Mouse (Mus musculus) gastrocnemius, adult 2 months (tissue): ENCODE measurements around the gene Epha6. TPM values are rescaled to one million over a fixed set of nuclear protein-coding genes. Genes with fewer than 3 reads are reported as not detected.

Experiments used
- DNase-seq: peaks from one replicate; pipeline ENCODE4 v3.0.0; 2022
- H3K27ac ChIP-seq: fragments of 200-600 bp; 2 replicates; pipeline ENCODE4 v1.8.1; 2022; ENCODE audit warnings: mild to moderate bottlenecking
- H3K4me3 ChIP-seq: fragments of 200-600 bp; 2 replicates; pipeline ENCODE4 v1.8.1; 2022; ENCODE audit warnings: mild to moderate bottlenecking, moderate library complexity
- CTCF ChIP-seq: fragments of 200-600 bp; IDR thresholded peaks from 2 replicates; pipeline ENCODE4 v1.8.1; 2022; ENCODE audit warnings: antibody characterized with exemption, mild to moderate bottlenecking, moderate library complexity
- intact Hi-C: fragments of 180-260 bp; cut with DNase I; formaldehyde crosslinking; loops from one replicate; pipeline ENCODE4 v1.15.1; 2025
- total RNA-seq, 2 experiments: library from RNA; stranded (reverse); gene quantifications; 2 replicates each; pipeline ENCODE4 v1.2.3; 2021

Epha6 gene
- total RNA-seq, 2 experiments from 2014 or later: not detected

DNA sequence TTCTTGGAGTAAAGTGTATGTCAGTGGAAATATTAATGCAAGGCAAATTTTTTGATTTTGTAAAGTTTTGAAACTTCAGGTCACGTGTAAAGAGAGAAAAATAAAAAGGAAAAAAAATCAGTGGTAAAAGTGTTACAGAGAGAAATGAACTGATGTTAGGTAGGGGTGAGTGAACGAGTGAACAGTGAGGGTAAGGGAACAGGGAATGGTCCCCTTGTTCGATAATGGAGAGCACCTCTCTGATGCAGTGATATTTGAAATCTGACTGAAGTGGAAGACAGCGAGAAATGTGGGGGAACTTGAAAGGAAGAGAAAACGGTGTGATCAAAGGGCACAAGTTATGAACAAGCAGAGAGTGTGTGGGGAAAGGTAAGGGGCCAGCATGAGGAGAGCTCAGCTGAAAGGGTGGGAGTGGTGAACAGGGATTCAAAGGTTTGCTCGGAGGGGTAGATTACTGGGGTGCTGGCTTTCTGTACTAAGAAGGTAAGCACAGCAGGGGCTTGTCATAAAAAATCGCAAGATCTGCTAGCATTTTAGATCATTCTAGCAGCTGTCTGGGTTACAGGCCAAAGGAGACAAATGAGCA lies 137.0 kb downstream of the Epha6 start:
- no peak for TF ChIP-seq CTCF
- DNase-seq: no peak
- Histone ChIP-seq H3K4me3 (no peak overlapping the region), H3K27ac (no peak overlapping the region)
- intact Hi-C loops: no loop called here

DNA sequence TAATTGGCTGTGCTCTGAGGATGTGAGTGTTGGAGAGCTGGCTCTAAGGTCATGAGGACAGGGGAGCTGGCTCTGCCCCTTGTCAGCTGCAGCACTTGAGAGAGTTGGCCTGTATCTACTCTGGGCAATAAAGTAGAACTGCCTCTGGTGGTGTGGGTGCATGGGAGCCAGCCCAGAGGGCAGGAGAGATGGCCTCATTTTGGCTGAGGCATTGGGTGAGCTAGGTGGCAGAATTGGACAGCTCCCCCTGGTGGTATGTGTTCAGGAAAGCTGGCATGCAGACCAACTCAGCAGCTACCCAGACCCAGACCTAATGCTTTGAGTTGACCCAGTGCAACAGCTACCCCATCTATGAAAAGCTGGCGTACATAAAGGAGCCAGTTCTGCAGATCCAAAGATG lies 170.0 kb downstream of the Epha6 start:
- no peak for TF ChIP-seq CTCF
- Histone ChIP-seq H3K4me3 (no peak overlapping the region), H3K27ac (no peak overlapping the region)
- intact Hi-C loops: no loop called here
- no peak for DNase-seq

DNA sequence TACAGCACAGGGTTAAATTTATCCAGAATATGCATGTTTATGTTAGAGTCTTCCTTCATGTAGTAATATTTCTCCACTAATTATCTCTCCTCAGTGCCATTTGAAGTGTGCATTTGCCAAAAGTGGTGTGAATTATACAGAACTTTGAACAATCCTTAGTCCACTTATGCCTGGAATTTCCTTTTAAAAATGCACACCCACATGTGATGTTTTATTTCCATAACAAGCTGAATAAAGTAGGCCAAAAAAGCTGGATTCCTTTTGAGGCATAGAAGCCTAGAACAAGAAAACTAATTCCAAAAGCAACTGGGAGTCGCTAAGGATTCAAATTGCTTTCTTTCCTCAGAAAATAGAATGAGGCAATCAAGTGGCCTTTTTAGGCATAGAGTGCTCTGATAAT lies 171.1 kb downstream of the Epha6 start:
- no peak for TF ChIP-seq CTCF
- no peak for DNase-seq

DNA sequence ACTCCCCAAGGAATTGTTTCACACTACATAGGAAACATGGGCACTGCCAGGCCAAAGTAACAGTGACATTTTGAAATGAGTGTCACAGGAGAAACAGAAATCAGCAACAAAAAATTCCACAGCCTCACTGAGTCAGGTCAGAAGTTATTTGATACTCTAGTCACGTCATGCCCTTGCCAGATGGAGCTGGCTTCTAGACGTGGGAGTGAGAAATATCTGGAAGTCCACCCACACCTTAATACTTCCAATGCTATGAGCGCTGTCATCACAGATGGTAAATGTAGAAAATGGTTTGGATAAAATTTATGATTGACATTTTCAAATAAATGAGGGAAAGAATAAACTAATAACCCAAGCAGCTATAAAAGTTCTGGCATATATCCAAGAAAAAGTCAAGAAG lies 210.0 kb downstream of the Epha6 start:
- no peak for TF ChIP-seq CTCF

More for the DNA sequence above, 171.1 kb downstream of the Epha6 start:
- Histone ChIP-seq H3K4me3 (no peak overlapping the region), H3K27ac (no peak overlapping the region)
- intact Hi-C loops: no loop called here

DNA sequence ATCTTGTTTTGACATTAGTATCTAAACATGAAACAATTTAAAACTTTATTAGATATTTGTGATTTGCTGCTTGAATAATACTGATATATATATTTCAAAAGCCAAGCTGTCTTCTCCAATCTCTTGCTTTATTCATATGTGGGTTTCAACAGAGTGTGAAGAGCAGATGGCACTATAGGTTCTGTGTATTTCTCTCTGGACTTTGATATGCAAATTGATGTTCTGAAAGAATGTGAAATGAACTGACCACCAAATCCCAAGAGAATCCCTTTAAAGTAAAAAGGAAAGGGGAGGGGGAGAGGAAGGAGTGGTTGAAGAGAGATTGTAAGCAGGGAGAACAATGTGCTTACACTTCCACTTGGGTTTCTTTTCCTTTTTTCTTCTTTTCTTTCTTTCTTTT lies 212.4 kb downstream of the Epha6 start:
- intact Hi-C loops: no loop called here
- no peak for TF ChIP-seq CTCF

More for the DNA sequence above, 210.0 kb downstream of the Epha6 start:
- no peak for DNase-seq
- intact Hi-C loops: no loop called here
- Histone ChIP-seq H3K4me3 (no peak overlapping the region), H3K27ac (no peak overlapping the region)

DNA sequence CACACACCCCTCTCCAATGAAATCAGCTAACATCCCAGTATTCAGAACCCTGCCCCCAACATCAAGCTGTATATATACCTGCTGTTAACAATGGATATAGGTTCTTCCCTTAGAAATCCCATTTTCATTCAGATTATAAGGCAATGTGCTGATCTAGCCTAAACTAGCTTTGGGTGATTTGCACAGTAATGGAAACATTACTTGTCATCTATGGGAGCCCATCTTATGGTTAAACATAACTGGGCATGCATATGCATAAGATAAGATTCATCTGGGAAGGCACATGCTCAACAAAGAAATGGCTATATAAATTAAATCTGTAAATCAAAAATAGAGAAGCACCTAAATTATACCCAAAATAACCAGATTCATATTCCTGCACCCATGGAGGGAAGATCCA lies 230.2 kb downstream of the Epha6 start:
- intact Hi-C loops: no loop called here
- DNase-seq: no peak
- no peak for TF ChIP-seq CTCF
- no peak overlapping the region for H3K27ac ChIP-seq
- no peak overlapping the region for H3K4me3 ChIP-seq

More for the DNA sequence above, 212.4 kb downstream of the Epha6 start:
- no peak overlapping the region for H3K4me3 ChIP-seq
- no peak for DNase-seq
- H3K27ac ChIP-seq: no peak overlapping the region

DNA sequence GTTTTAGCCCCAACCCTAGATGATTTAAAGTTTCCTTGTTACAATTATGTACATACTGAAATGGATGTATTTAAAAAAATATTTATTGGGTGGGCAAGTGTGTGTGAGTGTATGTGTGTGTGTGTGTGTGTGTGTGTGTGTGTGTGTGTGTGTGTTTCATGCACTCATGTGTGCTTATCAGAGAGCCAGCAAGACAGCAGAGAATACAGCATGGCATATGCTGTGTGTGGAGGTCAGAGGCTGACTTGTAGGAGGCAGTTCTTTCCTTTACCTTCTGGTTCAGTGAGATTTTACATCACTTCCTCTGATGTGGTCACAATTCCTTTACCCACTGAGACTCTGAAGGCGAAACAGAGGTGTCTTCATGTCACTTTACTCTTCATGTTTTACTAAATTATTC lies 321.4 kb downstream of the Epha6 start:
- TF ChIP-seq CTCF: no peak
- Histone ChIP-seq H3K27ac (no peak overlapping the region), H3K4me3 (no peak overlapping the region)
- intact Hi-C loops: no loop called here
- DNase-seq: no peak

DNA sequence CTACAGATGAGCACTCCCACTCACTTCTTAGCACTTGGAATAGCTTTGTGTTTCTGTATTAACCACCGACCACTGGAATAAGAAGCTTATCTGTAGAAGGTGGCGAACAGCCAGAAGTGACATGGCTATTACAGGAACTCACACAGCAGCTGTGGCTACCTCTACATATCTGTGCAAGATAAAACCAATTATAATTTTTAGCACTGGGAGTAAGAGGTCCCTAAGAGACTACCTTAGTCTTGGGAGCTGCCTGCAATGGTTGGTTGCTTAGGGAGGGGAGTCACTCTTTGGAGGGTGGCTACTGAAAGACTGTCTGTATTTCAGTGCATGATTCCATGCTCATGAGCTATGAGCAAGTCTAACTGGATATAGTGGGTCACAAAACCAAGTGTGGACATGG lies 331.2 kb downstream of the Epha6 start:
- intact Hi-C loops: no loop called here
- TF ChIP-seq CTCF: no peak
- DNase-seq: no peak
- Histone ChIP-seq H3K27ac (no peak overlapping the region), H3K4me3 (no peak overlapping the region)

DNA sequence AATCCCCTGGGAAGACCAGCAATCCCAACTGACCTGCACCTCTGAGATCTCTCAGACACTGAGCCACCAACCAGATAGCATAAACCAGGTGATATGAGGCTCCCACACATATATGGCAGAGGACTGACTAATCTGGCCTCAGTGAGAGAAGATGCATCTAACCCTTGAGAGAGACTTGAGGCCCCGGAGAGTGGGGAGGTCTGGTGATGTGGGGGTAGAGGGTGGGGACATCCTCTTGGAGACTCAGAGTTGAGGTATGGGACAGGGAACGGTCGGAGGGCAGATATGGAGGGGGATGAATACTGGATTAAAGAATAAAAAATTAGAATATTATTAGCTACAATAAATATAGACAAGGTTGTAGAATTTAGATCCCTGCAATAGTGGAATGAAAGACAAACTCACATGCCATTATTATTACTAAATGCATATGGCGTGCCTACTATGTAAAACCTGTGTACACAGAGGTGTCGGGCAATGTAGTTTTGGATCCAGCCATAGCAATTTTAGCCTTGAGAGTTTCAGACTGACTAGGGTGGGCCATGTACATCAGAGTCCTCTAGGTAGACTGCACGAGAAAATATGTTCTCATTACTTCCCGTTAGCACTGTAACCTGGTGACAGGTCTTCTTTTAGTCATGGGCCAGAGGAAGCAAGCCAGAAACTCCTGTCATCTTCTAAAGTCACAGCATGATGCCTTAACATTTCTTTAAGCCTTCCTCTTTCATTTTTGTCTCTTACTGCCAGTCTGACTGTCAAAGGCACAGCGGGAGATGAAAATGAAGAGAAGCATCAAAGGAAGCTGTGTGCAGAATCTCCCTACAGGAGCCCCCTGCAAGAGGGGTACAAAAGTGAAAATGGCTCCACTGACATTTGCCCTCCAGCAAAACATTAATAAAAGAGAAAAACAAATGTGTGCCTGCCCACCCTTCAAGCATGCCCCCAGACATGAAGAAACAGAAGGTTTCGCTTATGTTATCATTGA lies 338.7 kb downstream of the Epha6 start:
- intact Hi-C loops: no loop called here
- TF ChIP-seq CTCF: no peak

DNA sequence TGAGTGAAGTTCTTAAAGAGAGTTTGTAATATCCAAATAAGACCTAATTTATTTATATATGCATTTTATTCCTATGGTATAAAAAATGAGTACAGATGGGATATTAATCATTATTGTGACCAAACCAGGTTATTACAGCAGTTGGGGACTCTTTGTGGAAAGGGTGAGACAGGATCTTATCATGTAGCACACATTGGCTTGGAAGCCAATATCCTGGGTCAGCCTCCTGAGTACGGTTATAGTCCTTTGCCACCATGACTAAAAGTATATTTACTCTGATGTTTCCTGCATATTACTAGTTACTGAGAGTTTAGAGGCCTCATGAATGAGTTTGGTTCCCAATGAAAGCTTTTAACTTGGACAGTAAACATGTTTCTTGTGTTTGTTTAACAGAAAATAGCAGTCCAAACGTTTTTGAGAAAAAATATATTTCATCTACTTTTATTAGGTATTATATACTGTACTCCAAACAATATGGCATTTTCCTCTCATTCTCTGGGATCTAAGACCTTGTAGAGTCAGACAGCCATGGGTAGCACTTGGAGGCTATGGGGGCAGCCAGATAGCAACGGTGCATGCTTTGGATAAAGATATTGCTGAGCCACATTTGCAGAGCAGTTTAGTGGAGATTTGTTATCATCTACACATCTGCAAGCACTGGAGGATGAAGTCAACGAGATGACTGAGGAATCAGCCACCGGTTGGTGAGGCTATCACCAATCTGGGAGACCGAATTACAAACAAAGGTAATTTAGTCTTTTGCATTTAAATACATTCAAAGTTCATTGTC lies 340.4 kb downstream of the Epha6 start:
- DNase-seq: no peak
- intact Hi-C loops: no loop called here
- TF ChIP-seq CTCF: no peak
- H3K27ac ChIP-seq: no peak overlapping the region
- no peak overlapping the region for H3K4me3 ChIP-seq

More for the DNA sequence above, 338.7 kb downstream of the Epha6 start:
- Histone ChIP-seq H3K4me3 (no peak overlapping the region), H3K27ac (no peak overlapping the region)
- DNase-seq: no peak

DNA sequence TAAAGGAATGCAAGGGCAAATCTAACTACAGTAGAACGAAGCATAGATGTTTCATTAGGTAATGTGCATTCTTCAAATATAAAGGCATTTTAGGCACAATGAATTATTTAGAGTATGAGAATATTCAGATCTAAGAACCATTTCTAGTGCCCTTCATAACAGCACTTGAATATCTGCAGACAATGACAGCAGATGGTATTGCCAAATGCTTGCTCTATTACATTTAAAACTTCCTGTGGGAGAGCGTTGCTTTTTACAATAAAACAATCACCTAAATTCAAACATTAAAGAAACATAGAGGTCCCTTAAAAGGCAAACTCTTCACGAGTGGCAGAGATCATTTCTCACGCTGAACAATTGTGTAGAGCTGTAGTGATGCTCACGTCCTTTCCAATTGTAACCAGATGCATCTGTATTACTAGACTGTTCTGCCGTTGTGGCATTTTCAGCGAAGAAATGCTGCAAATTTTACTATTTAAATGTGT lies 347.1 kb downstream of the Epha6 start:
- Histone ChIP-seq H3K4me3 (no peak overlapping the region), H3K27ac (no peak overlapping the region)
- DNase-seq: no peak
- intact Hi-C loops: no loop called here
- TF ChIP-seq CTCF: no peak

DNA sequence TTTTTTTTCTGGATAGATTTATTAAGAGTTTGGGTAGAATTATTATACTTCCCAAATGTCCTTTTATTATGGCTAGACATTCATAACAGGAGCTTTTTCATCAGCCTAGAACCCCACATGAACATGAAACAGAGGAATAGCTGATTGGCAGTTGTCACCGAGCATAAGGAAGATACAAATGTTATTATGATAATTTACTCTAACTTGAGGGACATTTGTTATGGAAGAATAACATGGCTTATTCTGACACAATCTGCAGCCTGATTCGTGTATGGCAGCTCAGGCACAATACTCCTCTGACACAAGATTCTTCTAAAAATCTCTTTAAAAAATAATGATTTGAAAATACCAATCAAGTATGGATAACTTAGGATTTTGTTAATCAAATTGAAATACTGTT lies 347.7 kb downstream of the Epha6 start:
- TF ChIP-seq CTCF: no peak
- intact Hi-C loops: no loop called here
- no peak overlapping the region for H3K4me3 ChIP-seq
- no peak overlapping the region for H3K27ac ChIP-seq
- DNase-seq: no peak

DNA sequence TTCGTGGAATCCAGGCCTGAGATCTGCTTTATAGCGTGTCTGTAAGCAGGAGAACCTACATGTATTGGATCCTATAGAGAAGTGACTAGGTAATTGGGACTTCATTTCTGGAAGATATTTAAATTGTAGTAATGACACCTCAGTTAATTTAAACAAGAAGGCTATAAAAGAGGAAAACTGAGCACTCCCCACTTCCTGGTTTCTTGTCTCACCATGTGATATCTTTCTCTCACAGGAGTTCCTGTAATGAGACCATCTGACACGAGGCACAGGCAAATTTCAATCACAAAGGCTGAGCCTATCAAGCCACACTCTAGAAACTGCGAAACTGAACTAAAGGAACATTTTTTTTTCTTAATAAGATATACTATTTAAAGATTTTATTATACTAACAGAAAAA lies 348.3 kb downstream of the Epha6 start:
- H3K4me3 ChIP-seq: no peak overlapping the region
- no peak for DNase-seq
- H3K27ac ChIP-seq: no peak overlapping the region
- TF ChIP-seq CTCF: no peak
- intact Hi-C loops: no loop called here
